Mouse (Mus musculus) ES-E14 (cell line): ENCODE results near the gene Vdac2.

Source experiments
- MAFK ChIP-seq: IDR thresholded peaks from 2 replicates; pipeline ENCODE4 v1.6.1; 2014; ENCODE audit warnings: mild to moderate bottlenecking, low read depth, low read length, inconsistent platforms; ENCODE audit not compliant: insufficient read depth
- ZC3H11A ChIP-seq: IDR thresholded peaks from 2 replicates; pipeline ENCODE4 v1.6.1; 2012; ENCODE audit warnings: low read depth, mild to moderate bottlenecking, inconsistent platforms, low read length, borderline replicate concordance
- ZNF384 ChIP-seq: IDR thresholded peaks from 2 replicates; pipeline ENCODE4 v1.6.1; 2012; ENCODE audit warnings: low read depth, low read length, inconsistent platforms

- TF ChIP-seq ZC3H11A: no peak
- TF ChIP-seq ZNF384: no peak
- no peak for TF ChIP-seq MAFK
Measured at GRCm38 (mm10) chr14:21822307-21822706, 2.7 kb upstream of the Vdac2 start.
